Mouse (Mus musculus) midbrain, embryonic 13.5 days (tissue): ENCODE measurements around the gene Gm9495. TPM values are rescaled to one million over a fixed set of nuclear protein-coding genes. Genes with fewer than 3 reads are reported as not detected.
"Not testable (repeated sequence)": the region's sequence is repeated elsewhere in the genome, so short reads cannot be mapped to it uniquely, and the experiment has no call there.

Experiments used
- ATAC-seq: fragments of 200-750 bp; cut with Nextera tagmentation; 2 replicates; pipeline ENCODE4 v1.8.0; 2017; ENCODE audit warnings: mild to moderate bottlenecking, moderate TSS enrichment, moderate library complexity
- H3K27ac ChIP-seq: fragments of 300-500 bp; sonication (generic); 2 replicates; pipeline ENCODE4 v1.5.1; 2015; ENCODE audit warnings: inconsistent platforms, mild to moderate bottlenecking, moderate library complexity
- H3K27me3 ChIP-seq: fragments of 300-500 bp; sonication (generic); 2 replicates; pipeline ENCODE4 v1.6.1; 2015; ENCODE audit warnings: mild to moderate bottlenecking, inconsistent platforms
- H3K36me3 ChIP-seq: fragments of 300-500 bp; sonication (generic); 2 replicates; pipeline ENCODE4 v1.6.1; 2015; ENCODE audit warnings: mild to moderate bottlenecking, inconsistent platforms
- H3K4me1 ChIP-seq: fragments of 300-500 bp; sonication (generic); replicated peaks from 2 replicates; pipeline ENCODE4 v1.6.1; 2015; ENCODE audit warnings: inconsistent platforms
- H3K4me2 ChIP-seq: fragments of 300-500 bp; sonication (generic); replicated peaks from 2 replicates; pipeline ENCODE4 v1.6.1; 2015; ENCODE audit warnings: moderate library complexity, mild to moderate bottlenecking, inconsistent platforms
- H3K4me3 ChIP-seq: fragments of 300-500 bp; sonication (generic); replicated peaks from 2 replicates; pipeline ENCODE4 v1.5.1; 2015; ENCODE audit warnings: mild to moderate bottlenecking, inconsistent platforms
- H3K9ac ChIP-seq: fragments of 300-500 bp; sonication (generic); replicated peaks from 2 replicates; pipeline ENCODE4 v1.6.1; 2015; ENCODE audit warnings: mild to moderate bottlenecking, inconsistent platforms
- H3K9me3 ChIP-seq: fragments of 300-500 bp; sonication (generic); 2 replicates; pipeline ENCODE4 v1.6.1; 2016; ENCODE audit warnings: mild to moderate bottlenecking, inconsistent platforms
- WGBS: fragments of 180-500 bp; shearing (Covaris S2); methylation state at CpG from one replicate; pipeline ENCODE4 v1.1.7; 2015; 5-methylcytosine and 5-hydroxymethylcytosine counted together
- polyA plus RNA-seq: library from polyadenylated mRNA; unstranded; fragments of >200 nt; fragmentation: Nextera tagmentation; extraction: Ambion mirVana; gene quantifications from 2 replicates; pipeline ENCODE4 v1.2.1, GENCODE M21; 2015

Gene Gm9495
- not detected in 2 replicates for polyA plus RNA-seq

DNA sequence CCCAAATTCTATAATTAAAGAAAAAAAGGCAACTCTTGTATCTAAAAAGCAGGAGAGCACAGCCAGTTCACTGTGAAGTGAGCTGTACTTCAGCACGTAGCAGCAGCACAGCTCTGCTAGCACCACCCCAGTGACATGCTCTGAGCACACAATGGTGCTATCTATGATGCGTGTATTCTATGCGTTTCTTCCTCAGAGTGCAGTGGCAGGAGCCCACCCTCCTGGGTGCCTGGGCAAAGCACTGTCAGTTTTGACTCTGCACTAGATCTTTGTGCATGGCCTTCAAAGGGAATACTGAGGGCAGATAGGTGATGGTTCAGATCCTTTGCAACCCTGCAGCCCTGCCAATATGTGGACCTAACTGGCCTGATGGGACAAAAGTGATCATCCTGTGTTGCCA lies at the start of gene Gm9495:
TSS of gene Gm9495 (minus strand) at position 101 of the 400 bp plus-strand sequence.
- H3K4me3 ChIP-seq, H3K9me3 ChIP-seq, H3K27me3 ChIP-seq, H3K27ac ChIP-seq, ATAC-seq, H3K4me2 ChIP-seq, H3K36me3 ChIP-seq, H3K4me1 ChIP-seq, H3K9ac ChIP-seq: not testable (repeated sequence)
- 91% methylated on average over 3 of the region's 3 CpGs for WGBS

DNA sequence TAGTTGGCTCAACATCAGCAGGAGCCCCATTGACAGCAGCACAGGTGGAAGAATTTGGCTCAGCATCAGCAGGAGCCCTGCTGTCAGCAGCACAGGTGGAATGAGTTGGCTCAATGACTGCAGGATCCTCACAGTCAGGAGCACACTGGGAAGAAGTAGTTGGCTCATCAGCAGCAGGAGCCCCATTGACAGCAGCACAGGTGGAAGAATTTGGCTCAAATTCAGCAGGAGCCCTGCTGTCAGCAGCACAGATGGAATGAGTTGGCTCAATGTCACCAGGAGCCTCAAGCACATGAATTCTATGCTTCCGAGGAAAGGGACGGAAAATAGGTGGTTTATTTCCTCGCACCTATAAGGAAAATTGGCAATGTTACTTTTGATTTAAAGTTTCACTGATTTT lies 21.6 kb upstream of the Gm9495 start:
- H3K9ac ChIP-seq, H3K4me3 ChIP-seq, H3K27me3 ChIP-seq, H3K27ac ChIP-seq, H3K36me3 ChIP-seq, ATAC-seq, H3K4me1 ChIP-seq, H3K9me3 ChIP-seq, H3K4me2 ChIP-seq: not testable (repeated sequence)
- WGBS: 96% methylated on average over 2 of the region's 3 CpGs

DNA sequence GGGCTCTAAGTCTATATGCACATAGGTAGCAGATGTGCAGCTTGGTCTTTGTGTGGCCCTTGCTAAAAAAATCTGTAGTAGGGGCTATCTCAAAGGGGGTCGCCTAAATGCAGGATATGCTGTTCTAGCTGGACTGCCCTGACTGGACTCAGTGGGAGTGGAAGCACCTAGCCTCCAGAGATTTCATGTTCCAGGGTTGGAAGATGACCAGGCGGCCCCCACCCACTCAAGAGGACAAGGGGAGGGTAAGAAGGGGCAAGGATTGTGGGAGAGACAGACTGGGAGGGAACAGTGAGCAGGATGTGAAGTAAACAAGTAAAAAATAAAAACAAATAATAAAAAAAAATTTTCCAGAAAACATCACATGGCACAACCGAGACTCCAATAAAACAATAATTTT lies 33.3 kb downstream of the Gm9495 start:
- not testable (repeated sequence) for H3K27me3 ChIP-seq, H3K9me3 ChIP-seq, ATAC-seq, H3K4me2 ChIP-seq, H3K36me3 ChIP-seq, H3K4me1 ChIP-seq, H3K9ac ChIP-seq, H3K4me3 ChIP-seq, H3K27ac ChIP-seq
- WGBS: 78% methylated on average over 3 of the region's 3 CpGs

DNA sequence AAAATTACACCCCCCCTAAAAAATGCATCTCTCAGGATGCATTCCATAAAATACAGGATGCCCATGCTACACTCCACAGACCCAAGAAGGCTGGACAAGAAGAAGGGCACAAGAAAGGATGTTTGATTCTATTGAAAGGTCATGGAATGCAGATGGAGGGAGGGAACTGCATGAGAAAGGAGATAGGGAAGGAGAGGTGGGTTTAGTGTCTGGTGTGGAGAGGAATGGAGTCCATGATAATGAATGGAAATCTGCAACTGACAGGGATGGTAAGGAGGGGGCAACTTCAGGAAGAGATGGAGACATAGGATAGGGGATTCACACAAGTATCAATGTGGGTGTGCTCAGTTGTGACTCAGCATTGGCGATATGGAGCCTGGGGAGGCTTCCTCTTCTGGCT lies 39.0 kb downstream of the Gm9495 start:
- Histone ChIP-seq H3K36me3 (no peaks in the 10 kb centered on the region), H3K4me1 (no peaks in the 10 kb centered on the region), H3K4me3 (no peak overlapping the region), H3K27me3 (no peaks in the 10 kb centered on the region), H3K9ac (no peak overlapping the region), H3K9me3 (no peaks in the 10 kb centered on the region), H3K4me2 (no peak overlapping the region), H3K27ac (no peak overlapping the region)
- 93% methylated on average over 1 of the region's 1 CpGs for WGBS
- ATAC-seq: no peak

DNA sequence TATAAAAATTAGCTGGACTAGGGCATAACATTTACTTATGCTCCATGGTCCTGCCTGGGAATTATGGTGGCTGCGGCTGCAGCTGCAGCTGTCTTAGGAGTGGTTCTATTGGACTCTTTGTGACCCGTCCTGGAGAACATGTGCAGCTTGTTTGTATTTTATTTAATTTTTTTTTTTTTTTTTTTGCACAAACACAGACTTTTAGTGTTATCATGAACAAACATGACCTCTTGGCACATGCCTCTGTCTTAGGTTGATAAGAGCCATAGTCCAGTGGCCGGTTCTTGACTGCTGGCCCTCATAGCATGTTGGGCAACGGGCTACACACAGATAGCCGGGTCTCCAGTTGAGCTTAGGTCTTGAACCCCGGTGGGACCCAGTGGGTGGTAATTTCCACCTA lies 48.6 kb downstream of the Gm9495 start:
- no peak for ATAC-seq

DNA sequence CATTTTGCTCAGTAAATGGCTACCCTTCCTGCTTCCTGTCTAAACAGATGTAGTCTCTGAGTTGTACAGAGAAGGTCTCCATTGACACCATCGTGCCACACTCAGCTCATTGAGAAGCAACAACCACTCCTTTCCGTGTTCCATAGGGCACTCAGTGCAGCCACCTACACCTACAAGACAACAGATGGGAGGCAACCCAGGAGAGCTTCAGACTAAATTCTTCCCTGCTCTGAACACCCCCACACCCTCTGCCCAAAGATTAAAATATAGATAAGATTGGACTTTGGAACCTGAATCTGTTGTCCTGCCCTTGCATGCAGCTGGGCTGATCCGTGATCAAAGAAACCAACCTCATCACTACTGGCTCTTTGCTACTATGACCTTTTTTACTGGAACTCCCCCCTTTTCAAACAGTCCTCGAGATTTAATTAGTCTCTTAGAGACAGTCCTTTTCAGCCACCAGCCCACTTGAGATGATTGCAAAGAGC lies 53.4 kb downstream of the Gm9495 start:
- Histone ChIP-seq H3K27me3 (no peaks in the 10 kb centered on the region), H3K36me3 (no peaks in the 10 kb centered on the region), H3K4me1 (peaks cover 7% of the 10 kb centered on the region), H3K4me3 (peak overlapping the region; percentile 51), H3K9me3 (no peaks in the 10 kb centered on the region), H3K9ac (peak overlapping the region; percentile 74), H3K4me2 (peak overlapping the region; percentile 69), H3K27ac (0 out of 2 replicates have a peak overlapping the region, but pooled peaks have one; percentile 25)
- no peak for ATAC-seq
- WGBS: 66% methylated on average over 4 of the region's 4 CpGs

More for the DNA sequence above, 48.6 kb downstream of the Gm9495 start:
- WGBS: 93% methylated on average over 6 of the region's 6 CpGs
- Histone ChIP-seq H3K27ac (no peak overlapping the region), H3K9ac (no peak overlapping the region), H3K36me3 (no peaks in the 10 kb centered on the region), H3K9me3 (no peaks in the 10 kb centered on the region), H3K27me3 (no peaks in the 10 kb centered on the region), H3K4me1 (peaks cover under 1% of the 10 kb centered on the region; the same call in 1 of the 2 replicates), H3K4me3 (no peak overlapping the region), H3K4me2 (no peak overlapping the region)

DNA sequence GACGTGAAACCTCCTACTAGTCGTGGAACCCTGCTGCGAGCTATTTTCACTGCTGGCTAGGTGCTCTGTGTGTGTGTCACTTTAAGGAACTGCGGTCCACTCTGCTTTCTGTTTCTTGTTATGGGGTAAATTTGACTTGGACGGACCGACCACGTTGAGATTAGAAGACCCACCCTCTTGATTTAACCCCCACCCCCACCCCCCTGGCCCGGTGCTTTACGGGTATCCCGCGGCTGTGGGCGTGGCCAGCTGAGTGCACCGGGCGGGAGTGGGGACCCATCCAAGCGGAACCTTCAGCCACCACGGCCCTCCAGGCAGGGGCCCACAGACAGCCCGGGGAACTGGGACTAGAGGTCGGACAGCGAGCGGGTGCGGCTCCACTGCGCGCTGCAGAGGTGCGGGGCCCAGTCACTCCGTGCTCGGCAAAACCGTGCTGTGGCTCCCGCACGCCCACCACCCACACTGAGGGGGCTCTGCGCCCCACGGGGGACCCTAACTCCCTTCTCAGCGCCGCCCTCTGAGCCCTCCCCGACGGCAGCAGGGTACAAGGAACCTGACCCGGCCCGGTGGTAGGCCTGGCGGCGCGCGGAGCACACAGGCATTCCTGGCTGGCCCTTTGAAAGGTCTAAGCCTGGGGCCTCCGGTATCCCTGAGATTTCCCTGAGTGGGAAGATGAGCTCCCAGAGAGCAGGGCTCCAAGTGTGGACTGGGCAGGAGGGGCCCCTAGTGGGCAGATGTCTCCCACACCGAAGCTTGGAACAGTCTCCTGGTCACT lies 54.0 kb downstream of the Gm9495 start:
- Histone ChIP-seq H3K4me1 (peaks cover 13% of the 10 kb centered on the region), H3K4me2 (peak overlapping the region; percentile 69), H3K9ac (peak overlapping the region; percentile 74), H3K4me3 (peak overlapping the region; percentile 51), H3K27me3 (no peaks in the 10 kb centered on the region), H3K27ac (0 out of 2 replicates have a peak overlapping the region, but pooled peaks have one; percentile 25), H3K9me3 (no peaks in the 10 kb centered on the region), H3K36me3 (no peaks in the 10 kb centered on the region)
- 16% methylated on average over 40 of the region's 43 CpGs for WGBS
- peak; percentile 25 for ATAC-seq

DNA sequence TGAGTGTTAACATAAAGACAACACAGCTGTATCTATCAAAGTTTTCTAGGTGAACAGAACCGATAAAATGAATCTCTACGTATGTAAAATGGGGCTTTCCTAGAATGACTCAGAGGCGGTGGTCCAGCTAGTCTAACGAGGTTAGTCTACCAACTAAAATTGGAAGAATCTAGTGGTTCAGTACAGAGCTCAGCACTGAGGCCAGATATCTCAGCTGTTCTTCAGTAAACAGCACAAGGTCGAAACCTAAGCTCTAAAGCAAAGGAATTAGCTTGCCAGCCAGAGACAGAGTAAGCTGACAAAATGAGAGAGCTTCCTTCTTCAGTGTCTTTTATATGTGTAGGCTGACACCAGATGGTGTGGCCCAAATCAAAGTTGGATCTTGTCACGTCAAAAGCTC lies 57.2 kb downstream of the Gm9495 start:
- H3K27me3 ChIP-seq: no peaks in the 10 kb centered on the region
- H3K36me3 ChIP-seq: peaks cover 6% of the 10 kb centered on the region
- peaks cover 19% of the 10 kb centered on the region for H3K4me1 ChIP-seq
- H3K4me3 ChIP-seq: peak overlapping the region; percentile 70
- no peak for ATAC-seq
- H3K9ac ChIP-seq: no peak overlapping the region
- H3K27ac ChIP-seq: peak overlapping the region; percentile 9; the same call in 1 of the 2 replicates
- WGBS: 78% methylated on average over 6 of the region's 6 CpGs
- H3K9me3 ChIP-seq: peaks cover 14% of the 10 kb centered on the region
- H3K4me2 ChIP-seq: peak overlapping the region; percentile 64

DNA sequence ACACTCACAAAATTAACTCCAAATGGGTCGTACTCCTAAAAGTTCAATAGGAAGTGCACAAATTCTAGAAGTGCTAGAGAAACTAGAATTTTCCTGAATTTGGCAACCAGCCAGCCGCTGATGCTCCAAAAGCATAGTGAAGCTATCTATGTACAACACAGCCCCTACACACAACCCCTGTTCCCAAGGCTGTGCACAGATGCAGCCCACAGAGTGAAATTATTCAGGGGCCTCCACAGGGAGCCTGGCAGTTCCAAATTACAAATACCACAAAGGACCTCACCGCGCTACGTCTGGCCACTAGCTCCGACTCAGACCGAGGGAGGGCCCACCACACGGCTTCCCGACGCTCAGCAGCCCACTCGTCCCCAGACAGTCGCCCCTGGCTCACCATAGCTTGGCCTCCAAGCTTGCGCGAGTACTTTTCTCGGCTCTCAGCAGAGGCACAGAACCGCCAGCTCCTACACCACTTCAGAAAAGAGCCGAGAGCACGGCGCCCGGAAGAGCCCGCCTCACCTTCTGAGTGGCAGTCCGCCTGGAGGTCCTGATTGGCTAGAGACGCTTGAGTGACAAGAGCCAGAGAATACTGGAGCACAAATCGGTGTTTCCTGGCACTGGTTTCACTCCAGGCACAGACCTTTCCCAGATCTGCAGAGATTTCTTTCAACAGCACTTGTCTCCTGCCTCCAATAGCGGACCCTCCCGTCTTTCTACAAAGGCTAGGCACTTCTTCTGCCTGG lies 58.1 kb downstream of the Gm9495 start:
- peak; percentile 99 for ATAC-seq
- Histone ChIP-seq H3K4me3 (peak overlapping the region; percentile 70), H3K4me1 (peaks cover 19% of the 10 kb centered on the region), H3K27ac (peak overlapping the region; percentile 97), H3K36me3 (peaks cover 6% of the 10 kb centered on the region), H3K27me3 (no peaks in the 10 kb centered on the region), H3K9ac (peak overlapping the region; percentile 87), H3K9me3 (peaks cover 23% of the 10 kb centered on the region), H3K4me2 (peak overlapping the region; percentile 64)
- WGBS: 2% methylated on average over 26 of the region's 26 CpGs

DNA sequence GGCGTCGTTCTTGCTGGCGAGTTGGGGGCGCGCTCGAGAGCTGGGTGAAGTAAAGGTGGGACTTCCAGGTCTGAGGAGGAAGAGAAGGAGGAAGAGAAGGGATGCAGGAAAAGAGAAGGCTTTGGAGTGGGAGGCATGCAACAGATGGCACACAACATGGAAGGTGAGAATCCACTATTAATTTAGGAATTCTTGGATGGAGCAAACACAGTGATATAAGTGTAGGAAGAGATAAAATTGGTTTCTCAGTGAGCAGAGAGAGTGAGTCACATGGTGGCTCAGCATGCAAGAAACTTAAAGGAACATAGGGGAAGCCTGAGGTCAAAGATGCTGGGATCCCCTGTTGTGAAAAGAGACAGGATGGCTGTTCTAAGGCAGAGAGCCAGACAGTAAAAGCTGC lies 69.0 kb downstream of the Gm9495 start:
- Histone ChIP-seq H3K27ac (no peak overlapping the region), H3K4me2 (no peak overlapping the region), H3K4me1 (no peaks in the 10 kb centered on the region), H3K4me3 (no peak overlapping the region), H3K9me3 (peaks cover 44% of the 10 kb centered on the region), H3K27me3 (no peaks in the 10 kb centered on the region), H3K9ac (no peak overlapping the region), H3K36me3 (peaks cover 48% of the 10 kb centered on the region)
- no peak for ATAC-seq
- 99% methylated on average over 6 of the region's 6 CpGs for WGBS
